Mouse (Mus musculus): ENCODE results near the gene Edem3.

- TF ChIP-seq CTCF (IDR thresholded peaks at IDR 0.05; ENCODE audit: low read depth) = no peak
- no peak for TF ChIP-seq EP300 (optimal IDR thresholded peaks at IDR 0.05)
These were observed 76.6 kb downstream of the Edem3 start for GRCm38 (mm10) chr1:151831791-151832190.

Data from stomach, postnatal 0 days (tissue).